Comparison of ENCODE assay signal across 12 mouse cellular contexts in the genomic region with DNA sequence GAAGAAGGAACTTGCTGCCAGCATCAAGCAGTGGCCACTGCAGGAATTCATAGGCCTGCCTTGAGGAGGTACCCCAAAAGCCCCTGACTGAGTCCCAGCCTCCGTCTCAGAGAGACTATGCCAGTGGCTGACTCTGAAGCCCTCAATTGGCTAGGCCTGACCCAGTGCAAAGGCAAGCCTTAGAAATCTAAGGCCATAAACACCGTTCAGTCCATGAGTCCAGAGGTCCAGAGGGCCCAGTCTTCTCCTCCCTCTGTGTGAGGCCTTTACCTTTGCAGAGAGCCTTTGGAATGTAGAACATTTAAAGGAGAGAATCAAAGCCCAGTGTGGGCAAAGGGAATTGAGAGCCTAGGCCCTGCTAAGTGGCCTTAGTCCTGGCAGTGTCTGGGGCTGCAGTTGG.
A peak's percentile ranks its signal among the peaks of the same experiment; 100 is the strongest.
DNase-seq lines count a peak whose midpoint lies in the region; ATAC-seq lines count a peak whose summit lies in the region.
"Had no signal": no experiment of that assay in that cellular context is flagged by ENCODE, and none has a peak within 500 bp of the region (broad histone marks: within the 10 kb centered on the region; RNA-seq: fewer than 3 reads in every experiment).

No protein-coding gene starts in this region.

- H3K9me3 ChIP-seq in embryonic facial prominence, embryonic 10.5 days = no peaks in the 10 kb centered on the region
- H3K9me3 ChIP-seq in embryonic facial prominence, embryonic 14.5 days (ENCODE audit: control insufficient read depth, low read length) = no peaks in the 10 kb centered on the region
- no peaks in the 10 kb centered on the region for H3K9me3 ChIP-seq in limb, embryonic 12.5 days
- H3K9me3 ChIP-seq: neural tube, embryonic 12.5 days had no signal

- H3K27ac ChIP-seq in embryonic facial prominence, embryonic 10.5 days (replicated peaks) = peak overlapping the region; percentile 75
- H3K27ac ChIP-seq in embryonic facial prominence, embryonic 14.5 days (replicated peaks; ENCODE audit: low read depth, low read length) = 0 out of 2 replicates have a peak overlapping the region, but pooled peaks have one; percentile 46
- H3K27ac ChIP-seq in limb, embryonic 12.5 days = peak overlapping the region; percentile 95
- H3K27ac ChIP-seq: neural tube, embryonic 12.5 days had no signal

- no peak overlapping the region for H3K4me3 ChIP-seq in embryonic facial prominence, embryonic 10.5 days
- H3K4me3 ChIP-seq in embryonic facial prominence, embryonic 14.5 days (ENCODE audit: low read depth, low read length) = no peak overlapping the region
- no peak overlapping the region for H3K4me3 ChIP-seq in limb, embryonic 12.5 days (replicated peaks)
- H3K4me3 ChIP-seq: neural tube, embryonic 12.5 days had no signal

- DNase-seq in kidney, adult 11 months = peak; percentile 63
- DNase-seq in kidney, postnatal 4 days = no peak
- DNase-seq in embryonic facial prominence, embryonic 10.5 days (ENCODE audit: low spot score) = no peak
- DNase-seq in embryonic facial prominence, embryonic 14.5 days (ENCODE audit: low spot score) = no peak
- no peak for DNase-seq in adrenal gland, adult 18-20 months (ENCODE audit: low spot score in 2 of 2)
- no peak for DNase-seq in ovary, postnatal 14 days (ENCODE audit: low spot score)
- no peak for DNase-seq in urinary bladder, postnatal 10 days (ENCODE audit: low spot score)
- DNase-seq: gastrocnemius, postnatal 10 days; left cerebral cortex, postnatal 4 days; thymus, adult 2 months had no signal

- no peaks in the 10 kb centered on the region for H3K36me3 ChIP-seq in embryonic facial prominence, embryonic 10.5 days (replicated peaks)
- no peaks in the 10 kb centered on the region for H3K36me3 ChIP-seq in embryonic facial prominence, embryonic 14.5 days (ENCODE audit: control insufficient read depth, insufficient read depth, low read length)
- no peaks in the 10 kb centered on the region for H3K36me3 ChIP-seq in limb, embryonic 12.5 days
- H3K36me3 ChIP-seq: neural tube, embryonic 12.5 days had no signal

- no peak for ATAC-seq in embryonic facial prominence, embryonic 14.5 days (ENCODE audit: low read depth)
- no peak for ATAC-seq in limb, embryonic 12.5 days (ENCODE audit: insufficient number of reproducible peaks, insufficient read depth, low FRiP score, low TSS enrichment, low read depth)

- H3K9ac ChIP-seq in embryonic facial prominence, embryonic 14.5 days (ENCODE audit: low read depth, low read length) = no peak overlapping the region; the same call in 1 of the 2 replicates
- no peak overlapping the region for H3K9ac ChIP-seq in limb, embryonic 12.5 days (replicated peaks)
- H3K9ac ChIP-seq: neural tube, embryonic 12.5 days had no signal

- no peak overlapping the region for H3K4me2 ChIP-seq in embryonic facial prominence, embryonic 14.5 days (ENCODE audit: low read depth, low read length)
- H3K4me2 ChIP-seq in limb, embryonic 12.5 days = no peak overlapping the region
- H3K4me2 ChIP-seq: neural tube, embryonic 12.5 days had no signal

- H3K27me3 ChIP-seq in embryonic facial prominence, embryonic 10.5 days (replicated peaks; ENCODE audit: low read depth, poor library complexity, severe bottlenecking) = 0 out of 2 replicates have a peak, but pooled peaks cover 4% of the 10 kb centered on the region
- no peaks in the 10 kb centered on the region for H3K27me3 ChIP-seq in embryonic facial prominence, embryonic 14.5 days (replicated peaks; ENCODE audit: control insufficient read depth, insufficient read depth, low read length)
- H3K27me3 ChIP-seq in limb, embryonic 12.5 days = no peaks in the 10 kb centered on the region; the same call in 1 of the 2 replicates
- H3K27me3 ChIP-seq: neural tube, embryonic 12.5 days had no signal

- 89% methylated on average over 2 of the region's 2 CpGs for WGBS in embryonic facial prominence, embryonic 10.5 days
- WGBS in embryonic facial prominence, embryonic 14.5 days = 81% methylated on average over 2 of the region's 2 CpGs
- WGBS in limb, embryonic 12.5 days = 71% methylated on average over 2 of the region's 2 CpGs

- H3K4me1 ChIP-seq in embryonic facial prominence, embryonic 10.5 days = peaks cover 70% of the 10 kb centered on the region
- peaks cover 34% of the 10 kb centered on the region for H3K4me1 ChIP-seq in embryonic facial prominence, embryonic 14.5 days (ENCODE audit: control insufficient read depth, insufficient read depth, low read length)
- peaks cover 83% of the 10 kb centered on the region for H3K4me1 ChIP-seq in limb, embryonic 12.5 days (replicated peaks)
